Mouse (Mus musculus): ENCODE measurements around the gene Prkch. TPM values are rescaled to one million over a fixed set of nuclear protein-coding genes. Genes with fewer than 3 reads are reported as not detected.
"Not testable (repeated sequence)": the region's sequence is repeated elsewhere in the genome, so short reads cannot be mapped to it uniquely, and the experiment has no call there.

The Prkch gene
- 0.02 TPM for polyA plus RNA-seq (2012; fragmentation: generic; extraction: Trizol)
- long read RNA-seq, experiment 1 = 0 reads
- long read RNA-seq, experiment 2, partial matches to known transcripts = 0 of 1 reads
- long read RNA-seq, experiment 2, other reads (novel, unspliced or antisense) = 0 of 1 reads

DNA sequence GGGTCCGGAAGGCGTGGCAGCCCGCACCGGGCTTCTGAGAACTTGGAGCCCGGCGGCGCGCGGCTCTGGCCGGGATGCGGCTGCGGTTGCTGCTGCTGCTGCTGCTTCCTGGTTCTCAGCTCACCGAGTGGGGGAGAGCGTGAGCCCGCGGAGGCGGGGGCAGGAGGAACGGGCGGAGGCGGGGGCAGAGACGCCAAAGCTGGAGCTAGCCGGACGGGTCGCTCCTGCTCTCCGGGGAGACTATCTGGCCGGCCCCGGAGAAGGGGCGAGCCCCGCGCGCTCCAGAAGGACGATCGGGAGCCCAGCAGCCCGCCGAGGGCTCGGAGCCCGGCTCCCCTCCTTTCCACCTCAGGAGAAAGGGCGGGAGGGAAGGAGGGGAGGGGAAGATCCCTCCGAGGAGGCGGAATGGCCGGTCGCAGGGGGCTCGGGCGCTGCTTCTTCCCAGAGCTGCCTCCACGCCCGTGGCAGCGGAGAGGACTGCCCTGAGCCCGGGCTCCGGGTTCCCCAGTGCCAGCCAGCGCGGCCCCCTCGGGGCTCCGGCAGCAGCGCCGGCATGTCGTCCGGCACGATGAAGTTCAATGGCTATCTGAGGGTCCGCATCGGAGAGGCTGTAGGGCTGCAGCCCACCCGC, at the start of gene Prkch:
Prkch (plus strand) TSS at position 187 of the 631 bp plus-strand sequence.
- peaks cover 53% of the 10 kb centered on the region for H3K27me3 ChIP-seq (ENCODE audit: control insufficient read depth, insufficient read depth, insufficient read length)
- H3ac ChIP-seq (ENCODE audit: control insufficient read depth, insufficient read length, low read depth) = peak within 1 kb of the TSS; percentile 36
- TF ChIP-seq CTCF (IDR thresholded peaks at IDR 0.05; ENCODE audit: control insufficient read depth, insufficient read depth, insufficient read length) (peak; percentile 8), MYOD1 (IDR thresholded peaks at IDR 0.05; ENCODE audit: control insufficient read depth, insufficient read length, low read depth) (no peak)
- H3K36me3 ChIP-seq (ENCODE audit: control insufficient read depth, insufficient read depth) = no peaks in the 10 kb centered on the region
- H3K79me3 ChIP-seq (ENCODE audit: low read depth) = no peaks in the 10 kb centered on the region
- no peaks in the 10 kb centered on the region for H3K79me2 ChIP-seq (ENCODE audit: control insufficient read depth, insufficient read depth)
- H3K4me3 ChIP-seq (ENCODE audit: insufficient read depth, poor library complexity, severe bottlenecking) = no peak within 1 kb of the TSS

DNA sequence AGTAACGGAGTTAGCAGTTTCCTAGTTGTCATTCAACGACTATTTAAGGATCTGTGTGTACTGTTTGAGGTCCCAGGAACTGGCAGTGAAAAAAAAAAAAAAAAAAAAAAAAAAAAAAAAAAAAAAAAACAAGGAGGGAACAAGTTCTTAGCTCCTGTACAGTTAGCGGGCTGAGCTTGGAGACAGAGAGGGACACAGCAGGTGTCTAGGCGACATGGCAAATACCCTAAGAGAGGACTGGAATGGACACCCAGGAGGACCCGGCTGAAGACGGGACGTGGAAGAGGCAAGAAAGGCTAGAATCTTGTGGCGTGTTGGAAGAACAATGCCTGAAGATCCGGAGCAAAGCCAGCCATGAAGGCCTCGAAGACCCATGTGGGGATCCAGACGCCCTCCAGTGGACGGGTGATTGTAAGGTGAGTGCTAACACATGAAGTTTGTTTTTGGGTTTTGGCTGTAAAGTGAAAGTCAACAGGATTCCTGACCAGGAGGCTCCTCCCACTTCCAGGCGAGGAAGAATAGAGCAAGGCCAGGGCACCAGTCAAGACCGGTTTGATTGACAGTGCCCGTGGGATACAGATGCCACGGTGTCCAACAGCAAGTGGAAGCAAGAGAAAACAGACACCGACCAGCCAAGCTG, 47.0 kb upstream of the Prkch start:
- H3K4me3 ChIP-seq (ENCODE audit: insufficient read depth, poor library complexity, severe bottlenecking) = no peak overlapping the region

DNA sequence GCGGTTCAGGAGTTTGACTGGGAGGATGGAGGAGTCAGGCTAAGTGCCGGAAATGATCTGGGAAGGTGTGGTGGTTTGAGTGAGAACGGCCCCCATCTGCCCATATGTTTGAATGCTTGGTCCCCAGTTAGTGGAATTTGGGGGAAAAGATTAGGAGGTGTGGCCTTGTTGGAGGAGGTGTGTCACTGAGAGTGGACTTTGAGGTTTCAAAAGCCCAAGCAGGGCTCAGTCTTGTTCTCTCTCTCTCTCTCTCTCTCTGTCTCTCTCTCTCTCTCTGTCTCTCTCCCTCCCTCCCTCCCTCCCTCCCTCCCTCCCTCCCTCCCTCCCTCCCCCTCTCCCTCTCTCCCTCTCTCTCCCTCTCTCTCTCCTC, 46.5 kb upstream of the Prkch start:
- not testable (repeated sequence) for H3K4me3 ChIP-seq (ENCODE audit: insufficient read depth, poor library complexity, severe bottlenecking)

More for the DNA sequence above, 47.0 kb upstream of the Prkch start:
- no peaks in the 10 kb centered on the region for H3K36me3 ChIP-seq (ENCODE audit: control insufficient read depth, insufficient read depth)
- H3K27me3 ChIP-seq (ENCODE audit: control insufficient read depth, insufficient read depth, insufficient read length) = no peaks in the 10 kb centered on the region
- no peak overlapping the region for H3ac ChIP-seq (ENCODE audit: control insufficient read depth, insufficient read length, low read depth)
- no peaks in the 10 kb centered on the region for H3K79me3 ChIP-seq (ENCODE audit: low read depth)
- no peaks in the 10 kb centered on the region for H3K79me2 ChIP-seq (ENCODE audit: control insufficient read depth, insufficient read depth)
- TF ChIP-seq MYOG (IDR thresholded peaks at IDR 0.05; ENCODE audit: control insufficient read depth, extremely low read depth, insufficient read length) (no peak), MAX (IDR thresholded peaks at IDR 0.05) (no peak), FOSL1 (IDR thresholded peaks at IDR 0.05; ENCODE audit: insufficient read depth, low read length, poor library complexity, severe bottlenecking) (no peak), MYOD1 (IDR thresholded peaks at IDR 0.05; ENCODE audit: control insufficient read depth, insufficient read length, low read depth) (no peak), CTCF (IDR thresholded peaks at IDR 0.05; ENCODE audit: control insufficient read depth, insufficient read depth, insufficient read length) (no peak), USF1 (IDR thresholded peaks at IDR 0.05; ENCODE audit: low read depth) (no peak), CEBPB (IDR thresholded peaks at IDR 0.05; ENCODE audit: low read depth) (no peak)

DNA sequence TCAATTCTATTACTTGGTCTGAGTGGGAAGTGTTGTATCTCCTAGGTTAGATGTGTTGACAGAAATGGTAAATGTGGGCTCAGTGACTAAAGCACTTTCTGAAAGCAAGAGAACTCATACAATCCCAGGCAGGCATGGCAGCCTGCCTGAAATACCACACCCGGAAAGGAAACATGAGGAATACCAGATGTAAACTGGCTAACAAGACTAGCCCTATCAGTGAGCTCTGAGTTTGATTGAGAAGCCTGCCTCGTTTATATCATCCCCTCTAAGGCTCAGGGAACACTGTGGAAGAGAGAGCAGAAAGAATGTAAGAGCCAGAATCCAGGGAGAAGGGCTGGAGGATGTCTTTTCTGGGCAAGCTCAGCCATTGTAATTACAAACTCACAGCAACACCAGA, 45.4 kb upstream of the Prkch start:
- H3K36me3 ChIP-seq (ENCODE audit: control insufficient read depth, insufficient read depth) = no peaks in the 10 kb centered on the region
- H3K4me3 ChIP-seq (ENCODE audit: insufficient read depth, poor library complexity, severe bottlenecking) = no peak overlapping the region
- H3K79me2 ChIP-seq (ENCODE audit: control insufficient read depth, insufficient read depth) = no peaks in the 10 kb centered on the region
- TF ChIP-seq MAX (IDR thresholded peaks at IDR 0.05) (no peak), CEBPB (IDR thresholded peaks at IDR 0.05; ENCODE audit: low read depth) (no peak), FOSL1 (IDR thresholded peaks at IDR 0.05; ENCODE audit: insufficient read depth, low read length, poor library complexity, severe bottlenecking) (no peak), MYOD1 (IDR thresholded peaks at IDR 0.05; ENCODE audit: control insufficient read depth, insufficient read length, low read depth) (no peak), CTCF (IDR thresholded peaks at IDR 0.05; ENCODE audit: control insufficient read depth, insufficient read depth, insufficient read length) (no peak), MYOG (IDR thresholded peaks at IDR 0.05; ENCODE audit: control insufficient read depth, extremely low read depth, insufficient read length) (no peak), USF1 (IDR thresholded peaks at IDR 0.05; ENCODE audit: low read depth) (no peak)
- no peaks in the 10 kb centered on the region for H3K27me3 ChIP-seq (ENCODE audit: control insufficient read depth, insufficient read depth, insufficient read length)
- no peaks in the 10 kb centered on the region for H3K79me3 ChIP-seq (ENCODE audit: low read depth)
- H3ac ChIP-seq (ENCODE audit: control insufficient read depth, insufficient read length, low read depth) = no peak overlapping the region

More for the DNA sequence above, 46.5 kb upstream of the Prkch start:
- not testable (repeated sequence) for H3ac ChIP-seq (ENCODE audit: control insufficient read depth, insufficient read length, low read depth); H3K79me3 ChIP-seq (ENCODE audit: low read depth); H3K79me2 ChIP-seq (ENCODE audit: control insufficient read depth, insufficient read depth); H3K36me3 ChIP-seq (ENCODE audit: control insufficient read depth, insufficient read depth); H3K27me3 ChIP-seq (ENCODE audit: control insufficient read depth, insufficient read depth, insufficient read length)

DNA sequence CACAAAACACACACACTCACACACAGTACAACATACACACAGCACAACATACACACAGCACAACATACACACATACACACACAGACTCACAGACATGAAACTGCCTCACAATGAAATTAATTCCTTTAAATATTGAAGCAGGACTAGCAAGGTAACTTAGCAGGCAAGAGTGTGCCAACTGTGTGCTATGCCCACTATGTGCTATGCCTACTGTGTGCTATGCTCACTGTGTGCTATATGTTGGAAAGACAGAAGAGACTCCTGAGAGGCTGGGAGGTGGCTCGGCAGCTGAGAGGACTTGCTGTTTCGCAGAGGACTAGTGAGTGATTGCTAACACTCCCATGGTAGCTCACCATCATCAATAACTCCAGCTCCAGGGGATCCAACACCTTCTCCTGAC, 44.2 kb upstream of the Prkch start:
- Histone ChIP-seq H3K79me2 (ENCODE audit: control insufficient read depth, insufficient read depth) (no peaks in the 10 kb centered on the region), H3ac (ENCODE audit: control insufficient read depth, insufficient read length, low read depth) (no peak overlapping the region), H3K27me3 (ENCODE audit: control insufficient read depth, insufficient read depth, insufficient read length) (no peaks in the 10 kb centered on the region), H3K4me3 (ENCODE audit: insufficient read depth, poor library complexity, severe bottlenecking) (no peak overlapping the region), H3K36me3 (ENCODE audit: control insufficient read depth, insufficient read depth) (no peaks in the 10 kb centered on the region), H3K79me3 (ENCODE audit: low read depth) (no peaks in the 10 kb centered on the region)
- TF ChIP-seq FOSL1 (IDR thresholded peaks at IDR 0.05; ENCODE audit: insufficient read depth, low read length, poor library complexity, severe bottlenecking) = no peak
- TF ChIP-seq CEBPB (IDR thresholded peaks at IDR 0.05; ENCODE audit: low read depth) = no peak
- no peak for TF ChIP-seq MYOG (IDR thresholded peaks at IDR 0.05; ENCODE audit: control insufficient read depth, extremely low read depth, insufficient read length)
- TF ChIP-seq CTCF (IDR thresholded peaks at IDR 0.05; ENCODE audit: control insufficient read depth, insufficient read depth, insufficient read length) = no peak
- TF ChIP-seq MAX (IDR thresholded peaks at IDR 0.05) = no peak
- no peak for TF ChIP-seq USF1 (IDR thresholded peaks at IDR 0.05; ENCODE audit: low read depth)
- TF ChIP-seq MYOD1 (IDR thresholded peaks at IDR 0.05; ENCODE audit: control insufficient read depth, insufficient read length, low read depth) = no peak

DNA sequence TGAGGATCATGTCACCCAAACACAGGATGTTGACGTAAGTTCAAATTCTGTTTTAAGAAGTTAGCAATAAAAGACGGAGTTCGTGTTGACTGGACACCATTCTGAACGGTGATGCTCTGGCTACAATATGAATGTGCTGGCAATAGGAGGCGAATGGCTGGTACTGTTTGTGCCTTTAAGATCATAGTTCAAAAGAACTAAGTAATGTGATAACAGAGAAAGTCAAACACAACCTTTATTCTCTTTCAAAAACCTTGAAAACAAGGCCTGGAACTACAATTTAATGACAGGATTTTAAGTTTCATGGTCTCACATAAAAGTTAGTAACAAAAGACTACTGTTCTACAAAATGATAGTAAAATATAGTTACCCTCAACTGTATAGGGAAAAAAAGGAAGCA, 41.4 kb upstream of the Prkch start:
- no peaks in the 10 kb centered on the region for H3K79me2 ChIP-seq (ENCODE audit: control insufficient read depth, insufficient read depth)
- H3K4me3 ChIP-seq (ENCODE audit: insufficient read depth, poor library complexity, severe bottlenecking) = no peak overlapping the region
- no peaks in the 10 kb centered on the region for H3K27me3 ChIP-seq (ENCODE audit: control insufficient read depth, insufficient read depth, insufficient read length)
- no peaks in the 10 kb centered on the region for H3K36me3 ChIP-seq (ENCODE audit: control insufficient read depth, insufficient read depth)
- no peaks in the 10 kb centered on the region for H3K79me3 ChIP-seq (ENCODE audit: low read depth)
- TF ChIP-seq MYOD1 (IDR thresholded peaks at IDR 0.05; ENCODE audit: control insufficient read depth, insufficient read length, low read depth) = no peak
- no peak for TF ChIP-seq MYOG (IDR thresholded peaks at IDR 0.05; ENCODE audit: control insufficient read depth, extremely low read depth, insufficient read length)
- no peak for TF ChIP-seq CTCF (IDR thresholded peaks at IDR 0.05; ENCODE audit: control insufficient read depth, insufficient read depth, insufficient read length)
- no peak for TF ChIP-seq FOSL1 (IDR thresholded peaks at IDR 0.05; ENCODE audit: insufficient read depth, low read length, poor library complexity, severe bottlenecking)
- TF ChIP-seq MAX (IDR thresholded peaks at IDR 0.05) = no peak
- TF ChIP-seq CEBPB (IDR thresholded peaks at IDR 0.05; ENCODE audit: low read depth) = no peak
- no peak for TF ChIP-seq USF1 (IDR thresholded peaks at IDR 0.05; ENCODE audit: low read depth)
- H3ac ChIP-seq (ENCODE audit: control insufficient read depth, insufficient read length, low read depth) = no peak overlapping the region
